Mouse (Mus musculus) small intestine, adult 10 weeks (tissue): ENCODE data around the gene Tfb2m. TPM values are rescaled to one million over a fixed set of nuclear protein-coding genes. Genes with fewer than 3 reads are reported as not detected.

ENCODE experiments used
- polyA plus RNA-seq: library from polyadenylated mRNA; stranded (reverse); fragments of 350-450 nt; fragmentation: Illumina TruSeq; extraction: RNeasy Lipid Tissue Mini Kit (QIAGEN cat#74804); gene quantifications from one replicate; pipeline ENCODE4 v1.2.3, GENCODE M21; 2014; ENCODE audit warnings: low replicate concordance

Tfb2m gene
- 111 TPM for polyA plus RNA-seq

DNA sequence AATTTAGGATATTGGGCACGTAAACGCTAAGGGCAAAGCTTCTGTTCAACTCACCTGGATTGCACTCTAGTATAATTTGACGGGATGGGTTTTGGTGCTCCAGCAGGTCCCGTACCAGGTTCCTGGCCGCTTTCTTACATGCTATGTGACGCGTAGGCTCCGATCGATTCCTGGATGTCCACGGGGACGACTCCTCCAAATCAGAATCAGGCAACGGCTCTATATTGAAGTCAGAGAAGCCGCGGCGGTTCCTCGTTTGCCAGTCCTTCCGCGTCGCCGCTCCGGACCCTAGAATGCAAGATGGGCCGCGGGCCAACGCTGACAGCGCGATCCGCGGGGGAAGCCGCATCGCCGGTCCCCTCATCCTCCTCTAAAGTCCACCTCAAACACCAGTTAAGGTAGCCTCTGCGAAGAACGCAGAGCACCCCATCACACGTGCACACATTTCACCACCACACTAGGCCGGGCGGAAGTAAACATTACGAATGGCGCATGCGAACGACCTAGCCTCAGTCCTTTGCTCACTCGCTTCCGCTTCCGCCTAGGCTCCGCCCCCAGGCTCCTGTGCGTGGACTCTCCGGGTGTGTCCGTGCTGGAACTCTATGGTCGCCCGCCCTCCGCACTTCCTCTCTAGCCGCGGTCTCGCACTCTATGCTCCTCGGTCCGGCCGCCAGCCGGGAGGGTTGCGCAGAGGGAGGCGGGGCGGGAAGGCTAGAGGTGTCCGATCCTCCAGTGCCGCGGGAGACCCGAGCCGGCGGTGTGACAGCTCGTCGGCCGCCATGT is at the start of gene Tfb2m, which contains the start of gene Cnst:
TSS of gene Tfb2m (minus strand) at position 500 of the 783 bp plus-strand sequence.
TSS of gene Cnst (plus strand) at position 603 of the 783 bp plus-strand sequence.

DNA sequence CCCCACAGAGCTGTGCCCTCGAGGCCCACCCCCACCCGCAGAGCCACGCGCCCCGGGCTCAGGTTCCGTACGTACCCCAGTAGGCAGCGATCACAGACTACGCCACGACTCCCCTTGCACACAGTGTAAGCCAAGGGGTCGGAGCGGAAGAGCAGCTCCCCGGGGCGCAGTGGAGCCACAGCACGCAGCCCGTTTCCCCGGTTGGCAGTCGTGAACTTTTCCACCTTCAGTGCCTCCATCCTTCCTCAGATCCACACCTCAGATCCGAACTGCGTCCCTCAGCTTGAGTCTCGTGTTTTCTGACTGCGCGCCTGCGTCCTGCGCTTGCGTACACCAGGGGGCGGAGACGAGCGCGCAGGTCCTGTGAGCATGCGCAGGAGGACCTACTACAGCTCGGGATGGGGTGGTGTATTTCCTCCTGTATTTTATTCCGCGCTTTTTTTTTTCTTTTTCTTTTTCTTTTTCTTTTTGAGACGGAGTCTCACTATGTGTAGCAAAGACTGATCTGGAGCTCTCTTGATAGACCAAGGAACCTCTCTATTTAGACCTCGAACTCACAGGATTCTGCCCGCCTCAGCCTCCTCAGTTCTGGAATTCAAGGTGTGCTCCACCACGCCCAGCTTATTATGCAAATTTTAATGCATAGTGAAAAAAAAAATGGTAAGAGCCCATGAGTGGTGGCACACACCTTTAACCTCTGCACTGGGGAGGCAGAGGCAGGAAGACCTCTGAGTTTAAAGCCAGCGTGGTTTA is 28.2 kb downstream of the Tfb2m start, which contains the start of gene Smyd3:
TSS of gene Smyd3 (minus strand) at position 329 of the 753 bp plus-strand sequence.

Other genes with a start within 250 kb of the Tfb2m start
- 1.6 TPM for gene Smyd3, start 28.2 kb downstream of the Tfb2m start, polyA plus RNA-seq
- 24.9 TPM for gene Cnst, start 103 bp upstream of the Tfb2m start, polyA plus RNA-seq
- 145 TPM for gene Sccpdh, start 121.9 kb upstream of the Tfb2m start, polyA plus RNA-seq
- gene Kif28, start 199.0 kb upstream of the Tfb2m start, polyA plus RNA-seq, result not detected